Mouse (Mus musculus): ENCODE data around the gene Gzmm.

- TF ChIP-seq MYOD1 (IDR thresholded peaks at IDR 0.05; ENCODE audit: control insufficient read depth in 1 of 3, insufficient read length in 2 of 3, low read depth in 2 of 3) (no peak), TCF12 (IDR thresholded peaks at IDR 0.05; ENCODE audit: insufficient read depth, poor library complexity, severe bottlenecking) (no peak), POLR2A (IDR thresholded peaks at IDR 0.05; ENCODE audit: insufficient read length, low read depth) (no peak), USF1 (IDR thresholded peaks at IDR 0.05; ENCODE audit: low read depth) (no peak), MAX (IDR thresholded peaks at IDR 0.05; ENCODE audit: low read depth) (no peak), POLR2AphosphoS2 (IDR thresholded peaks at IDR 0.05; ENCODE audit: insufficient read length, low read depth) (no peak), REST (IDR thresholded peaks at IDR 0.05; ENCODE audit: insufficient read depth, insufficient read length) (no peak), CEBPB (IDR thresholded peaks at IDR 0.05; ENCODE audit: insufficient read depth, poor library complexity, severe bottlenecking) (no peak)
Measured at GRCm38 (mm10) chr10:79687513-79687912, 1.3 kb upstream of the Gzmm start.

Measured in myocyte (in vitro differentiated cells).